Mouse (Mus musculus) natural killer cell, adult 2 months (primary cell): ENCODE measurements at regions not wholly inside any gene's neighbourhood (a gene's known extent, or its start where the extent isn't known, plus 50 kb on each side); places are given as distances from the start of the nearest gene placed in this dataset.

ENCODE experiments used
- DNase-seq, 2 experiments: peaks; one replicate each; pipeline ENCODE4 v3.0.0; 2022; ENCODE audit warnings: low spot score in 2 of 2

GRCm38 (mm10) chr9:122437464-122437863 is 86.1 kb downstream of the Abhd5 start:
- DNase-seq, result no peak

- no peak for DNase-seq
Observed at GRCm38 (mm10) chr9:122446387-122447105, 95.1 kb downstream of the Abhd5 start.

DNA sequence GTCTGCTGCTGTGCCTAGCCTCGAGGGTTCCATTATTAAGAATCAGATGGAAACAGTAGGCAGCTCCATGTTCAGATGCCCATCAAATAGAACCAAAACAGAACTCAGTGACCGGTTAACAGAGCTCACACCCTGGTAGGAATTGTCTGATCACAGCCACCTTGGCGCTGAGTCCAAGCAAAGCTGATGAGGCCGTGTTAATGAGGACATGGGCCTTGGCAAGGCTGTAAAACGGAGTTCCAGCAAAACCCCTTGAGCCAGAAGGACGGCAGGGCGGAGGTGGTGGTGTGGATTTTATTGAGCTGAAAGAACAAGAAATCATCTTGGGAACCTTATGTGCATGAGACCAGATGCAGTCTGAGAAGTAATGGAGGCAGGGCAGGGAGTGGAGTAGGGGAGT is 96.2 kb downstream of the Abhd5 start:
- DNase-seq, result no peak

DNA sequence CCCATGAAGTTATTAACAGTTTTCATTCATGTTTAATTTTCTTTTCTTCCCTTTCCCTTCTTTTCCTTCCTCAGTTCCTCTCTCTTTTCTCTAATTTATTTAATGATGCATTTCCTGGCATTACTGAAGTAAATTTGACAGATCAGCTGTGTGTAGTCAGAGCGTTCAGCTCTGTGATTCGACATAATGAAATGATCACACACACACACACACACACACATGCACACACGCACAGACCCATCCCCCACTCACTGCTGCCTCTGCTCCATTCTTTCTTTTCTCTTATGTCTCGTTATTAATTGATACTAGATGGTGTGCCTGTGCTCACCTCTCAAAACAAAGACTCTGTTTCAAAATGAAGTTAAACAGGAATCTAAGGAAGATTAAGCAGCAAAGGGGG is 96.9 kb downstream of the Abhd5 start:
- DNase-seq, result no peak

DNA sequence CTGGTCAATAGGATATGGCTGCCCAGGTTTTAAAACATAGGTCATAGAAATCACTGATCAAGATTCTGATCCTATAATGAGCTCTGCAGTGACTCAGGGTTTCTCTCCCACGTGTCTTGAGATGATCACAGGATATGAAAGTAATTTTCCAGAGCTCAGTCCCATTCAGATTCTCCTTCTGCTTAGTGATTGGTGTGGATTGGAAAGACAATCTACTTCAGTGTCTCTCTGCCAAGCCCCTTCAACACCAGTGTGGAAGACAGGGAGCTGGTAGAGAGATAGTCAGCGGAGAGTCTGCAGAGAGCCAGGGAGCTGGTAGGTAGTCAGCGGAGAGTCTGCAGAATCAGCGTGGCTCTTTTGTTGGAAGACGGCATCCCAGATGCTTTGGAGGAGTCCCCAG is 99.1 kb downstream of the Abhd5 start:
- DNase-seq, result no peak

DNA sequence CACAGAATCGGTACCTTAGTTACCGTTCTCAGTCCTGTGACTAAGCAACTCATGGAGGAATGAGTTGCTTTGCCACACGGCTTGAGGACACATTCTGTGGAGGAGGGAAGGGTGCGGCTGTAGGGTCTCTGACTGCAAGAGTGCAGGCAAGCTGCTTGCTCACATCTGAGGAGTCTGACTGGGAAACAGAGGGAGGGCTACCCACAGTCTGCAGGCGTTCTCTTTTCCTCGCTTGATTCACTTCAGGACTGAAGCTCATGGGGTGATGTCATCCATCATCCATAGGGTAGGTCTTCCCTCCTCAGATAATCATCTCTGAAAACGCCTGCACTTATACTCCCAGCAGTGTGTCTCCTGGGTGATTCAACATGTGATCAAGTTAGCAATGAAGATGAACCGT is 103.9 kb downstream of the Abhd5 start:
- no peak for DNase-seq

GRCm38 (mm10) chr9:122455779-122456178 is 104.4 kb downstream of the Abhd5 start:
- DNase-seq, result no peak

- DNase-seq, result no peak
Observed at GRCm38 (mm10) chr9:122459491-122459890, 108.1 kb downstream of the Abhd5 start.

DNA sequence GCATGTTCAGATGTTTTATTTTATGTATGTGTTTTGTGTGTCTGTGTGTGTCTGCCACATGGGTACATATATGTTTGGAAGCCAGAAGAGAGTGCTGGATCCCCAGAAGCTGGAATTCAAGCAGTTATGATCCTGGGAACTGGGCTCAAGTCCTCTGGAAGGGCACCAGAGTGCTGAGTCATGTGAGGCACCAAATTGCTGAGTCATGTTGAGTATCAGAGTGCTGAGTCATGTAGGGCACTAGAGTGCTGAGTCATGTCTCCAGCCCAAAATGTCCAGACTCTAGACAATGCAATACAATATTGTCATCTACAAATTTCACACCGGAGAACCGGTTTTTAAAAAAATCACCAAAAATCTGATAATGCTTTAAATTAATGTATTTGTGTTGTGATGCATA is 120.1 kb downstream of the Abhd5 start:
- DNase-seq, result no peak

- no peak for DNase-seq
Observed at GRCm38 (mm10) chr9:122476356-122476755, 124.9 kb downstream of the Abhd5 start.

DNA sequence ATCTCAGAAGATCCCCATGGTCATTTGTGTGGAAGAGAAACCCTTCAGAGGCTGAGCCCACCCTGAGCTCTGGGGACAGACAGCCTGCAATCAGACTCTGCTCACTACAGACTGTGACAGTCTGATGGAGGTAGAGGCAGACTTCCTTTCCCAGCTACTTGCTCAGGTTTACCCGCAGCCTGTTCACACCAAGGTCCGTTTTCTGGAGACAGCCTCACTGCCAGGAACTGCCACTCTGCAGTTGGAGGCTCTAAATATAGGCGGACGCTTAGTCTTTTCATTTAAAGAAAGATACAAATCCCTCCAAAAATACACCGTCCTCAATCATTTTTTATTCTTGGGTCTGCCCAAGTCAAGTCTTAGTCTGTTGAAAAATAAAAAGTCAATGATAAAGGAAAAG is 135.6 kb downstream of the Abhd5 start:
- no peak for DNase-seq

GRCm38 (mm10) chr9:122494691-122495090 is 143.3 kb downstream of the Abhd5 start:
- no peak for DNase-seq

- DNase-seq, result no peak
Observed at GRCm38 (mm10) chr9:122496482-122496985, 145.1 kb downstream of the Abhd5 start.

GRCm38 (mm10) chr9:122501864-122502341 is 150.5 kb downstream of the Abhd5 start:
- DNase-seq, result no peak

- DNase-seq, result no peak
Observed at GRCm38 (mm10) chr9:122521569-122521968, 170.2 kb downstream of the Abhd5 start.

DNA sequence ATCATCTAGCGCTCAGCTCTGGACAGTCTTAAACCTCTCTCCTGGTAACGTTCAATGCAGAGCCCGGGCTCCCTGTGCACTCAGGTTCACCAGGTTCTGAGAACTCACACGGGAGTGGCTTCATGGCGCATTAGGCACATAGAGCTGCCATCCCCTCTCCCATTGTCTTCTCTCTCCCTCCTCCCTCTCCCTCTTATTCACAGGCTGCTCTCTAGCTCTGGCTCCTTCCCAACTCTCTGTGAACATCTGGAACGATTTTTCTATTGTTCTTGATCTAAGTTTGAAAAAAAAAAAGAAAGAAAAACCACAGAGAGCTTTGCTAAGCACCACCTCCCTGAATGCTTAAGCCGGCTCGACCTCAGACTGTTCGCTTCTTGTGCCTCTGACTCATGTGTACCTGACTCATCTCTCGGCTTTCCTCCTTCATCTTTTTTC is 174.2 kb downstream of the Abhd5 start:
- no peak for DNase-seq

DNA sequence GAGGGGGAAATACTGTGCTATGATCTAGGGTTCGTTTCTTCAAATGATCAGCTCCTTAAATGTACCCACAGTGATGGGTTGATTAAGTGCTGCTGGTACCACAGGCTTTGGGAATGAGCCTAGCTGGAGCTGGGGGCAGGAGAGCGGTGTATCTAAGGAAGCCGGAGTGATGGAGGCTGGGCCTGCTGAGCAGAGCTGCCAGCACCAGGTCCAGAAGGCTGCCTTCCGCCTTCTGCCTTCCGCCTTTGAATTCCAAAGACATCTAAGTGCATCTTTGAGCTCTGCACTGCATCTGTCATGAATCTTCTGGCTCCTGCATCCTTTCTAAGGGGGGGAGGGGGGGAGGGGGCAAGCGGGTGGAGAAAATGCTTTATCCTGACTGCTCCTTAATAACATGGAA is 176.9 kb downstream of the Abhd5 start:
- no peak for DNase-seq

GRCm38 (mm10) chr9:122529721-122530120 is 178.3 kb downstream of the Abhd5 start:
- no peak for DNase-seq

- no peak for DNase-seq
Observed at GRCm38 (mm10) chr9:122531806-122532205, 180.4 kb downstream of the Abhd5 start.

DNA sequence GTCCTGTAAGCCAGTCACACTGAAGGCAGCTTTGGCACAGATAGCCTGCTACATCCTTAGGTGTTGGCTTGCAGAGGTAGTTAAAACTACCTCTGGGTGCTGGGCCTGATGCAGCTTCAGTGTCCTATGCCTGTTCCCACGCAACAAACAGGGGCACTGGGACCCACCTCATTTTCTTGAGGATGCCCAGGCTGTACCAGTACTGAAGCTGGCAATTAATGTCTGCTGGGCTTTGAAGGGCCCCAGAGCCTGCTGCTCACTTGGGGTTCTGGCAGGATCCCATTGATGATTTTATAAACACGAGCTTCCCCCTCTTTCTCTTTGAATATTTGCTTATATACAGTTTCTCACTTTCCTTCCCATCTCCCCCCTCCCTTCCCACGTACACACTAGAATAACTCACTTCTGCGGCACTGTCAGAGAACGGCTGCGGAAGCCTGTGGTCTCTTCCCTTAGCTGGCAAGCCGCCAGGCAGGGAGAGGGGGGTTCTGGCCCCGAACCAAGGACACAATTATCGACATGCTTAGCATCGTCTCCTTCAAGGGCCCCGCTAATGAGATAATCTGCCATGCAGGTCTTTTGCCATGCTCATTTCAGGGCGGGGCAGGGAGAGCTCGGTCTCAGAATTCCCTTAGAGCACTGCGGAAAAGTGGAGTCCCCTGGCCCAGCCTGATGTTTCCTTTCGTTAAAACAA is 182.9 kb downstream of the Abhd5 start:
- no peak for DNase-seq

- DNase-seq, result no peak
Observed at GRCm38 (mm10) chr9:122534965-122535364, 183.6 kb downstream of the Abhd5 start.

DNA sequence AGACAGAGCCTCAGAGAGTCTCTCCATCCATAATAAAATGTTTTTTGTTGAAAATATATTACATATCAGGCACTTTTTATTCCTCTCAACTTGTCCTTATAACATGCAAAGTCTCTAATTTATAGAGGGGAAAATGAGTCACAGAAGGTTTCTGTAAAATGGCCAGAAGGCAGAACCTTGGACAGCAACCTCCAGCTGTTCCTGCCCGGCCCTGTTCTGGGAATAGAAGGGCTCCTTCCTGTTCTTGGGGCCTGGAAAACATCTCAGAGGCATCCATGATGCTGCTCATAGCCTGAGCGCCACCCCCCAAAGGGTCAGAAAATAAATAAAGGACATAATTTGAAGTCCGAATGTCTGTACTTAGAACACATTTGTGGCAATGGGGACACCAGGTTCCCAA is 188.7 kb downstream of the Abhd5 start:
- no peak for DNase-seq

- DNase-seq, result no peak
Observed at GRCm38 (mm10) chr9:122556051-122556450, 191.1 kb upstream of the Topaz1 start.
